ENCODE assay signal across 9 mouse cellular contexts in genomic region chr9:14697903-14698302, GRCm38 (mm10). TPM values are rescaled to one million over a fixed set of nuclear protein-coding genes. Genes with fewer than 3 reads are reported as not detected.
DNase-seq lines count a peak whose midpoint lies in the region; ATAC-seq and TF ChIP-seq lines count a peak whose summit lies in the region.
"Had no signal": no experiment of that assay in that cellular context is flagged by ENCODE, and none has a peak within 500 bp of the region (broad histone marks: within the 10 kb centered on the region; RNA-seq: fewer than 3 reads in every experiment).

No protein-coding gene starts in this region.

- ATAC-seq in kidney, embryonic 14.5 days (ENCODE audit: low FRiP score, low TSS enrichment): no peak; the same call in 1 of the 2 replicates
- ATAC-seq in G1E (ENCODE audit: extremely low read depth, insufficient number of reproducible peaks, low FRiP score, poor library complexity, severe bottlenecking): 0 out of 2 replicates have a peak, but pooled peaks have one; percentile 15
- ATAC-seq in kidney, postnatal 0 days (replicated peaks; ENCODE audit: low FRiP score, low read depth): no peak

- no peak overlapping the region for H3K9ac ChIP-seq in kidney, embryonic 14.5 days (ENCODE audit: low read depth, low read length)
- no peak overlapping the region for H3K9ac ChIP-seq in kidney, postnatal 0 days (ENCODE audit: low read depth, low read length)
- H3K9ac ChIP-seq: embryonic facial prominence, embryonic 15.5 days had no signal

- no peak overlapping the region for H3K4me2 ChIP-seq in kidney, embryonic 14.5 days (replicated peaks; ENCODE audit: low read depth, low read length)
- no peak overlapping the region for H3K4me2 ChIP-seq in kidney, postnatal 0 days (ENCODE audit: low read length)
- H3K4me2 ChIP-seq: embryonic facial prominence, embryonic 15.5 days had no signal

- DNase-seq in kidney, adult 18-20 months: peak; percentile 19
- DNase-seq in G1E (ENCODE audit: low spot score): no peak
- DNase-seq in kidney, postnatal 0 days (ENCODE audit: low spot score): peak; percentile 14
- peak; percentile 45 to 76 for DNase-seq in spleen, postnatal 4 days (ENCODE audit: low spot score in 2 of 2)
- DNase-seq in urinary bladder, postnatal 36 days (ENCODE audit: low spot score in 2 of 2): no peak
- DNase-seq in cerebellum, adult 9-10 months: no peak
- no peak for DNase-seq in left cerebral cortex, adult 11 months (ENCODE audit: low spot score)

- WGBS in kidney, embryonic 14.5 days: 73% methylated on average over 4 of the region's 4 CpGs
- 68% methylated on average over 4 of the region's 4 CpGs for WGBS in kidney, postnatal 0 days

- H3K4me1 ChIP-seq in kidney, embryonic 14.5 days (ENCODE audit: control insufficient read depth, insufficient read depth, low read length): no peaks in the 10 kb centered on the region
- H3K4me1 ChIP-seq in G1E (ENCODE audit: insufficient read depth, low read depth, low read length): no peaks in the 10 kb centered on the region
- H3K4me1 ChIP-seq in kidney, postnatal 0 days (replicated peaks; ENCODE audit: insufficient read depth, low read length): no peaks in the 10 kb centered on the region
- H3K4me1 ChIP-seq: embryonic facial prominence, embryonic 15.5 days had no signal

- H3K9me3 ChIP-seq in kidney, embryonic 14.5 days (ENCODE audit: control insufficient read depth, low read length): no peaks in the 10 kb centered on the region
- H3K9me3 ChIP-seq in G1E (replicated peaks): no peaks in the 10 kb centered on the region
- H3K9me3 ChIP-seq in kidney, postnatal 0 days (replicated peaks; ENCODE audit: low read length): no peaks in the 10 kb centered on the region
- H3K9me3 ChIP-seq: embryonic facial prominence, embryonic 15.5 days had no signal

- no peaks in the 10 kb centered on the region for H3K36me3 ChIP-seq in kidney, embryonic 14.5 days (ENCODE audit: control insufficient read depth, insufficient read depth, low read length)
- H3K36me3 ChIP-seq in G1E (replicated peaks): peaks cover 9% of the 10 kb centered on the region
- H3K36me3 ChIP-seq in kidney, postnatal 0 days (ENCODE audit: insufficient read depth, low read length): no peaks in the 10 kb centered on the region
- H3K36me3 ChIP-seq: embryonic facial prominence, embryonic 15.5 days had no signal

- 0 out of 2 replicates have a peak, but pooled peaks have one; percentile 16 for TF ChIP-seq CTCF in G1E (IDR thresholded peaks at IDR 0.05; ENCODE audit: low read depth, low read length)
- TF ChIP-seq CTCF in kidney, postnatal 0 days (IDR thresholded peaks at IDR 0.05; ENCODE audit: low read depth): peak; percentile 61

- no peak overlapping the region for H3K27ac ChIP-seq in kidney, embryonic 14.5 days (ENCODE audit: low read depth, low read length)
- no peak overlapping the region for H3K27ac ChIP-seq in kidney, postnatal 0 days
- H3K27ac ChIP-seq: embryonic facial prominence, embryonic 15.5 days had no signal

- no peak overlapping the region for H3K4me3 ChIP-seq in kidney, embryonic 14.5 days (ENCODE audit: low read length)
- H3K4me3 ChIP-seq in G1E (ENCODE audit: low read depth, low read length): no peak overlapping the region
- H3K4me3 ChIP-seq in kidney, postnatal 0 days (replicated peaks; ENCODE audit: low read depth, low read length): no peak overlapping the region
- H3K4me3 ChIP-seq: embryonic facial prominence, embryonic 15.5 days had no signal

- no peaks in the 10 kb centered on the region for H3K27me3 ChIP-seq in kidney, embryonic 14.5 days (ENCODE audit: control insufficient read depth, insufficient read depth, low read length)
- H3K27me3 ChIP-seq in G1E (ENCODE audit: insufficient read depth, low read length): no peaks in the 10 kb centered on the region
- H3K27me3 ChIP-seq in kidney, postnatal 0 days (ENCODE audit: insufficient read depth, low read length): no peaks in the 10 kb centered on the region
- H3K27me3 ChIP-seq: embryonic facial prominence, embryonic 15.5 days had no signal

RNA-seq across cellular contexts. Expression of gene Piwil4, which starts 42.6 kb away (rescaled TPM):
- polyA plus RNA-seq in kidney, embryonic 14.5 days (2014; fragmentation: Nextera tagmentation; extraction: Ambion mirVana): not detected in 2 replicates
- total RNA-seq in G1E (2014; fragmentation: Nextera tagmentation) (not detected in 2 replicates), G1E (2017) (0.76 and 0.87 TPM in 2 replicates)
- 0.01 and 0.02 TPM in 2 replicates for polyA plus RNA-seq in G1E (2012)
- polyA plus RNA-seq in kidney, postnatal 0 days (2015; fragmentation: Nextera tagmentation; extraction: Ambion mirVana): 0.08 and 0.11 TPM in 2 replicates

RNA-seq across cellular contexts. Expression of gene Amotl1, which starts 53.0 kb away (rescaled TPM):
- polyA plus RNA-seq in kidney, embryonic 14.5 days (2014; fragmentation: Nextera tagmentation; extraction: Ambion mirVana): 19.1 and 32.9 TPM in 2 replicates
- total RNA-seq in G1E (2014; fragmentation: Nextera tagmentation) (2.3 and 2.6 TPM in 2 replicates), G1E (2017) (4.6 and 4.9 TPM in 2 replicates)
- polyA plus RNA-seq in G1E (2012): 2.6 and 3.1 TPM in 2 replicates
- 12.0 and 12.8 TPM in 2 replicates for polyA plus RNA-seq in kidney, postnatal 0 days (2015; fragmentation: Nextera tagmentation; extraction: Ambion mirVana)

RNA-seq across cellular contexts. Expression of gene Fut4, which starts 54.3 kb away (rescaled TPM):
- 1.5 and 3.5 TPM in 2 replicates for polyA plus RNA-seq in kidney, embryonic 14.5 days (2014; fragmentation: Nextera tagmentation; extraction: Ambion mirVana)
- total RNA-seq in G1E (2014; fragmentation: Nextera tagmentation) (not detected in 2 replicates), G1E (2017) (under 0.01 and 0.05 TPM in 2 replicates)
- polyA plus RNA-seq in G1E (2012): 0.02 TPM in 1 of 2 replicates, not detected in the other
- polyA plus RNA-seq in kidney, postnatal 0 days (2015; fragmentation: Nextera tagmentation; extraction: Ambion mirVana): 2.9 and 3.2 TPM in 2 replicates

Comparison
In these comparisons a context has a peak if more than half of its experiments do, and no peak if none do; other contexts are left out.
1. DNase-seq: peak in kidney, adult 18-20 months (single experiment), kidney, postnatal 0 days (single experiment) and spleen, postnatal 4 days (2 of 2); none in G1E (single experiment), urinary bladder, postnatal 36 days (0 of 2), cerebellum, adult 9-10 months (single experiment) and left cerebral cortex, adult 11 months (single experiment).